Mouse (Mus musculus) layer of hippocampus, adult 2 months (tissue): ENCODE data around the gene Olfr860. TPM values are rescaled to one million over a fixed set of nuclear protein-coding genes. Genes with fewer than 3 reads are reported as not detected.
"Not testable (repeated sequence)": the region's sequence is repeated elsewhere in the genome, so short reads cannot be mapped to it uniquely, and the experiment has no call there.

ENCODE experiments used
- DNase-seq, 2 experiments: peaks; one replicate each; pipeline ENCODE4 v3.0.0; 2022; ENCODE audit warnings: low spot score in 2 of 2
- H3K27ac ChIP-seq: fragments of 200-600 bp; 2 replicates; pipeline ENCODE4 v1.8.1; 2022
- H3K4me3 ChIP-seq: fragments of 200-600 bp; 2 replicates; pipeline ENCODE4 v1.8.1; 2022; ENCODE audit warnings: mild to moderate bottlenecking
- CTCF ChIP-seq: fragments of 200-600 bp; conservative IDR thresholded peaks from 2 replicates; pipeline ENCODE4 v1.8.1; 2022; ENCODE audit warnings: antibody characterized with exemption, mild to moderate bottlenecking, moderate library complexity
- long read RNA-seq, 2 experiments: library from polyadenylated mRNA; stranded (forward); transcript quantifications; one replicate each; pipeline ENCODE4 v2.0.0; 2021; ENCODE audit warnings: borderline mapping rate in 2 of 2
- total RNA-seq, 2 experiments: library from RNA; stranded (reverse); gene quantifications; 2 replicates each; pipeline ENCODE4 v1.2.3; 2021

The Olfr860 gene
- total RNA-seq, result not detected
- long read RNA-seq, experiment 1, result 0 reads
- long read RNA-seq, experiment 2, result 0 reads

DNA sequence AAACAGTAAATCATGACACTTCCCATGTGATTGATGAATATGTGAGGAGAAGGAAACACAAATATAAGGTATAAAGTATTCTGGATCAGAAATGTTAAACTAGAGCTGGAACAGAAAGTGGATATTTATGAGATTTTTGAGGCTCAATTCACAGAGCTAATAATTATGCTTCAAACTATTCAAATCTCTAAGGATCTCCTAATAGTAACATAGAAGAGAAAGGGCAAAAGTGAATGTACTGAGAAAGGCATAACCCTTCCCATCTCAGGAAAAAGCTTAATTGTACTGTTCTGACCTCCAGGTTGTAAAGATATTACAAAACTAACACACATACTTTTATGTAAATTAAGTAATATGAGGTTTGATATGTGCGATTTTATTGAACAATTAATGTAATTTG lies at the start of gene Olfr860:
Gene Olfr860 (minus strand): TSS at position 101 of the 400 bp plus-strand sequence.
- no peak for TF ChIP-seq CTCF
- H3K27ac ChIP-seq, result no peak within 1 kb of the TSS

DNA sequence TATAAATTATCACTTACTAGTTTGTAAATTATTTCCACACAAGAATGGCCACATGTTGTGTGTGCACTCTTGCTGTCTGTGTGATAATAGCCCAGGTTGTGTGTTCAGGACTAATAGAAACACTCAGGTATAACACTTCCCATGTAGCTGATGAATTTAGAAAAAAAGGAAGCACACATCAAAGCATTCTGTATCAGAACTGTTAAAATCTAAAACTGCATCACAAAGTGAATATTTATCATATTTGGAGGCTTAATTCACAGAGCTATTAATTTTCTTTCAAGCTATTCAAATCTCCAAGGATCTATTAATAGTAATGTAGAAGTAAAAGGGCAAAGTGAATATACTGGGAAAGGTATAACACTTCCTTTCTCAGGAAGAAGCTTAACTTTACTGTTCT lies 38.4 kb upstream of the Olfr860 start, which contains the start of gene Olfr862:
Gene Olfr862 (minus strand): TSS at position 101 of the 400 bp plus-strand sequence.
- no peak within 1 kb of the TSS for H3K4me3 ChIP-seq
- no peak for TF ChIP-seq CTCF
- no peak for DNase-seq
- no peak within 1 kb of the TSS for H3K27ac ChIP-seq

More for the DNA sequence above, at the start of gene Olfr860:
- no peak for DNase-seq
- H3K4me3 ChIP-seq, result no peak within 1 kb of the TSS

DNA sequence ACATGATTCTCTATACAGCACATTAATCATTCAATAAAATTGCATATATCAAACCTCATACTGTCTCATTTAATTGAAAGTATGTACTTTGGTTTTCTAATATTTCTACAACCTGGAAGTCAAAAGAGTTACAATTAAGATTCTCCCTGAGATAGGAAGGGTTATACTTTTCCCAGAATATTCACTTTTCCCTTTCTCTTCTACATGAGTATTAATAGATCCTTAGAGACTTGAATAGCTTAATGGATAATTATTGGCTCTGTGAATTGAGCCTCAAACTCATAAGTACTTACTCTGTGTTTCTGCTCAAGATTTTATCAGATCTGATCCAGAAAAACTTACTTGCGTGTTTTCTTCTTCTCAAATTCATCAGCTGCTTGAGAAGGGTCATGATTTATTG lies 44.9 kb downstream of the Olfr860 start, which contains the start of gene Olfr859:
Gene Olfr859 (plus strand): TSS at position 301 of the 400 bp plus-strand sequence.
- H3K27ac ChIP-seq, result not testable (repeated sequence)

DNA sequence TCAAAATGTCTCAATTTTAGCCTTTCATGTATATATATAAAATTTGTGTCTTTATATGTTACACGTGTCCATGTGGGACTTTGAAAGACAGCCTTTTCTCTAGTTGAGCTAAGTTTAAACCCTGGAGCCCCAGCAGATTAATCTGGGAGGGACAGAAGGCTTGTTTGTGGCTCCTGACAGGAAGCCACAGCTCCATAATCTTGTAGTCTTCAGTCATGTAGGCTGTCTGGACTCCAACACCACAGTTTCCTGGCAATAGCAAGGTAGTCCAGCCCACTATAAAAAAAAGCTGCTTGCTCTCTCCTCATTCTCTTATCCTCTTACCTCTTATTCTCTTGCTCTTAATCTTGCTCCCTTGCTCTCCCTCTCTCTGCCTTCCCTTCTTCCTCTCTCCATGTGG lies 46.5 kb downstream of the Olfr860 start:
- H3K27ac ChIP-seq, result no peak overlapping the region
- no peak overlapping the region for H3K4me3 ChIP-seq
- TF ChIP-seq CTCF, result no peak
- DNase-seq, result no peak

More for the DNA sequence above, 44.9 kb downstream of the Olfr860 start, which contains the start of gene Olfr859:
- not testable (repeated sequence) for H3K4me3 ChIP-seq, DNase-seq

Other genes starting within 250 kb of the Olfr860 start
- 10 to 100 TPM; 19.2 to 23.6 TPM for gene Zfp317, start 227.6 kb downstream of the Olfr860 start, total RNA-seq
- gene Olfr857, start 140.3 kb downstream of the Olfr860 start, total RNA-seq, result not detected
- not detected for gene Olfr58, start 69.5 kb downstream of the Olfr860 start, total RNA-seq
- not detected for gene Olfr859, start 44.8 kb downstream of the Olfr860 start, total RNA-seq
- gene Olfr862, start 38.3 kb upstream of the Olfr860 start, total RNA-seq, result not detected
- gene Olfr77, start 67.1 kb upstream of the Olfr860 start, total RNA-seq, result not detected
- not detected for gene Olfr866, start 178.3 kb upstream of the Olfr860 start, total RNA-seq
- not detected for gene Olfr867, start 207.8 kb upstream of the Olfr860 start, total RNA-seq
- not detected for gene Olfr868, start 248.9 kb upstream of the Olfr860 start, total RNA-seq